Mouse (Mus musculus) heart, postnatal 25 days (tissue): Measurements from ENCODE around the gene Rpl9-ps1. TPM values are rescaled to one million over a fixed set of nuclear protein-coding genes. Genes with fewer than 3 reads are reported as not detected.

Experiments used
- DNase-seq: peaks from one replicate; pipeline ENCODE4 v3.0.0; 2022; ENCODE audit warnings: low spot score
- intact Hi-C: fragments of 180-260 bp; cut with DNase I; formaldehyde crosslinking; loops from one replicate; pipeline ENCODE4 v1.15.1; 2025
- total RNA-seq, 2 experiments: library from RNA; stranded (reverse); gene quantifications; 2 replicates each; pipeline ENCODE4 v1.2.3; 2021

The Rpl9-ps1 gene
- total RNA-seq, 2 experiments from 2014 or later: not detected

GRCm38 (mm10) chr11:83630630-83631029, 14.8 kb downstream of the Rpl9-ps1 start:
- DNase-seq: no peak
- intact Hi-C loops: loop anchor here (5.0 kb wide), 1 partner anchor 73 kb away; no protein-coding TSS in a partner anchor

DNA sequence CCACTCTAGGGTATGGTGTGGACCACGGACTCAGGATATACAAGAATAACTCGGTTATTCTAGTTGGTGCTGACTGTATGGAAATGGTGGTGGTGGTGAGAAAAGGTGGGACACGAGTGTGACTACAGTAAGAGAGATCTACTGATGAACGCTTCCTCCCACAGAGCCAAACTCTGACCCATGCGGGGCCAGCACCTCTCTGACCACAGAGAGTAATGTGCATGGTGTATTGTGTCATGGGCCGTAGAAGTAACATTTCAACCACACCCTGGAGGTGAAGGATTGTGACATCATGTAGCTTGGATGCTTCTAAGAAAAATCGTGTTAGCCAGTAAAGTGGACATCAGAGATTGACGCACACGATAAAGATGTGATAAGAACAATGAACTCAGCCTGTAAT, 16.6 kb downstream of the Rpl9-ps1 start:
- intact Hi-C loops: no loop called here
- no peak for DNase-seq

GRCm38 (mm10) chr11:83623586-83623985, 21.8 kb downstream of the Rpl9-ps1 start:
- DNase-seq: no peak
- intact Hi-C loops: no loop called here

- intact Hi-C loops: no loop called here
- DNase-seq: no peak
Measured at GRCm38 (mm10) chr11:83619037-83619436, 26.4 kb downstream of the Rpl9-ps1 start.

GRCm38 (mm10) chr11:83618238-83618637, 27.2 kb downstream of the Rpl9-ps1 start:
- no peak for DNase-seq

DNA sequence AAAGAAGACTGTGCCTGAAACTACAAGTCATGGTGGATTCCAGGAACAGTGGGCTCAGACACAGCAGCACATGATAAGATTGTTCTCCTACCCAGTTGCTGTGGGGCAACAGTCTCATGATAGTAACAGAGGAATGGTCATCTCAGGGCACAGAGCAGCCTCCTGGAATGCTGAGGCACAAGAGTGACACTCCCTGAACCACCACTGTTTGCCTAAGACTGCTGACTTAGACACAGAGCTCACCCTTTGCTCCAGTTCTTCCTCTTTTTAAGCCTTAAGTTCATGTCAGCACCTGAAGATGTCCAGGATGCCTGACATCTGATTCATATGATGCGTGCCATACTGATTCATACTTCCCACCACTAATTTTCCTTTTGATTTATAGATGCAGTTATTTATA, 28.8 kb downstream of the Rpl9-ps1 start:
- DNase-seq: no peak
- intact Hi-C loops: no loop called here

More at GRCm38 (mm10) chr11:83618238-83618637, 27.2 kb downstream of the Rpl9-ps1 start:
- intact Hi-C loops: no loop called here

DNA sequence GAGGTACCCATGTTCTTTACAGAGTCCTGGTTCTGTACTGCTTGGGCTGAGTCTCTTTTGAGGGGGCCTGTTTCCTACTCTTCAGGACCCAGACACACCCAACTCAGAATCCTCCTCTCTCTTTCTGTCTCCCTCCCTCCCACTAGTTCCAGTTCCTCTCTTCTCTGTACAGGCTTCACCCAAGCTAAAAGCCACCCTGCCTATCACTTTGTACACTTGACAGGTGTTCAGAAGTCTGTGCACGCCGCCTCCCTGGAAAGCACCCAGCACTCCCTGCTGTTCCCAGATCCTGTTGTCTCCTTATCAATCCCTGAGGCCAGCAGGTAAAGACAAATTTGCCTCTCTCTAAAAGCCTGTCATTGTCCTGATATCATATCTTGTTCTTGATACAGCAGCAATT, 34.5 kb downstream of the Rpl9-ps1 start:
- intact Hi-C loops: no loop called here
- no peak for DNase-seq

GRCm38 (mm10) chr11:83606396-83606795, 39.0 kb downstream of the Rpl9-ps1 start:
- intact Hi-C loops: no loop called here

DNA sequence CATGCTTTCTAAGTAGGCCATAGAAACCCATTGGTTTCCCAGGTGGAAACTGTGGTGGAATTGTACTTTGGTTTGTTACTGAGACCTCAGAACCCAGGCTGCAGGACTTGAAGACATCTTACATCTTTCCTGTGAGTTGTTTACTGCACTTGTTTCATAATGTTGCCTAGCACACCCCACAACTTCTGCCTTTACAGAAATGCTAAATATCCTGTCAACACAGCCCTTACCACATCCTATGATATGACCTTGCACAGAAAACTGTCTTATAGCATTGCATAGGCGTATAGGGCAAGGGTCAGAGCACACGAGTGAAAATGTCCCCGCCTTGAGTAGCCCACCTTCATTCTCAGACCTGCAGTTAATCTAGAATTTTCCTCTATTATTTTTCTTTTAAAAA, 39.9 kb downstream of the Rpl9-ps1 start:
- no peak for DNase-seq
- intact Hi-C loops: no loop called here

More at GRCm38 (mm10) chr11:83606396-83606795, 39.0 kb downstream of the Rpl9-ps1 start:
- no peak for DNase-seq

DNA sequence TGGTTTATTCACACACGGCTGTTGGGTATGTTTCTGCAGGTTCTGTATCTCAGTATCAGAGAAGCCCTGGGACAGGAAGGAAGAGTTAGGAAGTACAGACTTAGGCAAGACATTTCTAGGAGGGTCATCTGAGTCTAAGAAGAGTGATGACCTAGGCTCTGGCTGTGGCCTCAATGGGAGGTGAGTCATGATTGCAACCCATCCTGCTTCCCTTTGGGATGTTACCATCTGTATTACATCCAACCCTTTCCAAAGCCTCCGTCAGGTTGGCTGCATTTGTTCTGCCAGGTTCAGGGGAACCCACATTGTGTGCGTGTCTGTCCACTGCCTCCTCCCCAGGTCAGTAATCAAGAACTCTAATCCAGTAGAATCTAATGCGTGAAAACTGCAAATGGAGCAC, 40.7 kb downstream of the Rpl9-ps1 start:
- intact Hi-C loops: no loop called here
- DNase-seq: no peak

DNA sequence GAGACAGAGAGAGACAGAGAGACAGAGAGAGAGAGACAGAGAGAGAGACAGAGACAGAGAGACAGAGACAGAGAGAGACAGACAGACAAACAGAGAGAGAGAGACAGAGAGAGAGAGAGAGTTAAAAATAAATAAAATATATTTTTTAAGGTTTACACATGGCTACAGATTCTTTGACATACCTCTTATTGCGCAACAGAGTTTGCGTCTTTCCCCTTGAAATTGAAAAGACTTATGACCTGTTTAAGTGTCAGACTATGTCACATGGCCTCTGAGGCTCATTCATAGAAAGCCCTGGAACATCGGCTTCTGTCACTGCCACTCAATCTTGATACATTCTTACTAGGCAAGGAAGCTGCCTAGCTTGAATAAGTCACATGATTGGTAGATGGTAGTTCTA, 42.0 kb downstream of the Rpl9-ps1 start:
- intact Hi-C loops: no loop called here
- no peak for DNase-seq

- no peak for DNase-seq
- intact Hi-C loops: no loop called here
Measured at GRCm38 (mm10) chr11:83600576-83600975, 44.8 kb downstream of the Rpl9-ps1 start.

GRCm38 (mm10) chr11:83598991-83599390, 46.4 kb downstream of the Rpl9-ps1 start:
- DNase-seq: no peak
- intact Hi-C loops: no loop called here

- intact Hi-C loops: no loop called here
Measured at GRCm38 (mm10) chr11:83598207-83598837, 47.1 kb downstream of the Rpl9-ps1 start.

DNA sequence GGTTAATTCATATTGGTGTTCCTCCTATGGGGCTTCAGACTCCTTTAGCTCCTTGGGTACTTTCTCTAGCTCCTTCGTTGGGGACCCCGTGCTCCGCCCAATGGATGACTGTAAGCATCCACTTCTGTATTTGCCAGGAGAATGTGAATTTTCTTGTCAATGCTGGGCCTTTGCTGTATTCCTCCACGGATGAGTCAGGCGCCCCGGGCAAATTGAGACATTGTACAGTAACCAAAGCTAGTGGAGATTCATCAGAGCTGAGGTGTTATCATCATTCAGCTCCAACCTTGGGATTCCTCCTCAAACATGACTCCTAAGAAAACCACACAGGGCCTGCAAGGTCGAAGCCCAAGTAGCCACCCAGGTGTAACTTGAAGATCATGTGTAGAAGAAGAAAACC, 47.6 kb downstream of the Rpl9-ps1 start:
- DNase-seq: no peak
- intact Hi-C loops: no loop called here

More at GRCm38 (mm10) chr11:83598207-83598837, 47.1 kb downstream of the Rpl9-ps1 start:
- no peak for DNase-seq

- intact Hi-C loops: no loop called here
- DNase-seq: no peak
Measured at GRCm38 (mm10) chr11:83595669-83596455, 49.6 kb downstream of the Rpl9-ps1 start.

Other genes starting within 250 kb of the Rpl9-ps1 start
- gene Rasl10b, start 236.5 kb downstream of the Rpl9-ps1 start, total RNA-seq: 10 to 100 TPM; 49.6 to 60.1 TPM
- gene Gas2l2, start 216.2 kb downstream of the Rpl9-ps1 start, total RNA-seq: not detected
- not detected for gene 1700020L24Rik, start 207.9 kb downstream of the Rpl9-ps1 start, total RNA-seq
- 1 to 10 TPM; 4.6 to 5.7 TPM for gene Mmp28, start 182.6 kb downstream of the Rpl9-ps1 start, total RNA-seq
- gene Taf15, start 172.5 kb downstream of the Rpl9-ps1 start, total RNA-seq: 10 to 100 TPM; 33.7 to 33.8 TPM
- not detected for gene Heatr9, start 123.4 kb downstream of the Rpl9-ps1 start, total RNA-seq
- gene Ccl5, start 115.1 kb downstream of the Rpl9-ps1 start, total RNA-seq: not detected
- 10 to 100 TPM in 1 of 2 experiments, 1 to 10 TPM in 1; 7.0 to 11.7 TPM for gene Ccl9, start 67.0 kb downstream of the Rpl9-ps1 start, total RNA-seq
- gene Ccl6, start 52.5 kb downstream of the Rpl9-ps1 start, total RNA-seq: 10 to 100 TPM in 1 of 2 experiments, 1 to 10 TPM in 1; 9.9 to 10.4 TPM
- under 1 TPM in 1 of 2 experiments, not detected in 1; 0.36 TPM for gene Ccl3, start 3.7 kb upstream of the Rpl9-ps1 start, total RNA-seq
- gene Ccl4, start 17.0 kb upstream of the Rpl9-ps1 start, total RNA-seq: not detected
- gene Wfdc17, start 58.4 kb upstream of the Rpl9-ps1 start, total RNA-seq: 1 to 10 TPM; 2.0 to 2.5 TPM
- not detected for gene Wfdc18, start 63.4 kb upstream of the Rpl9-ps1 start, total RNA-seq
- gene Wfdc21, start 101.3 kb upstream of the Rpl9-ps1 start, total RNA-seq: not detected
- gene Heatr6, start 108.1 kb upstream of the Rpl9-ps1 start, total RNA-seq: 1 to 10 TPM; 5.3 to 5.9 TPM
- not detected for gene Hnf1b, start 204.4 kb upstream of the Rpl9-ps1 start, total RNA-seq